Mouse (Mus musculus) lung, postnatal 0 days (tissue): ENCODE measurements around the gene Gata3.

Source experiments
- CTCF ChIP-seq: IDR thresholded peaks from 2 replicates; pipeline ENCODE4 v1.5.1; 2016; ENCODE audit warnings: antibody characterized with exemption, mild to moderate bottlenecking
- EP300 ChIP-seq: IDR thresholded peaks from 2 replicates; pipeline ENCODE4 v1.6.1; 2016; ENCODE audit warnings: antibody characterized with exemption, mild to moderate bottlenecking, control low read depth

GRCm38 (mm10) chr2:9876621-9877325 lies 13.1 kb downstream of the Gata3 start:
- no peak for TF ChIP-seq CTCF
- TF ChIP-seq EP300 = no peak
